Mouse (Mus musculus): ENCODE data around the gene Pik3c2a. TPM values are rescaled to one million over a fixed set of nuclear protein-coding genes. Genes with fewer than 3 reads are reported as not detected.
"Not testable (repeated sequence)": the region's sequence is repeated elsewhere in the genome, so short reads cannot be mapped to it uniquely, and the experiment has no call there.

The Pik3c2a gene
- total and polyA plus RNA-seq, 3 experiments: 2.6 to 3.9 TPM; not detected in 1

- Histone ChIP-seq H3K4me1 (ENCODE audit: control insufficient read depth in 1 of 2, insufficient read depth in 2 of 2, low read length in 2 of 2) (no peaks in the 10 kb centered on the region; a peak in 1 of 4 replicates), H3K36me3 (ENCODE audit: control insufficient read depth in 1 of 2, insufficient read depth in 2 of 2, low read length in 2 of 2) (no peaks in the 10 kb centered on the region), H3K27me3 (ENCODE audit: control insufficient read depth in 1 of 2, insufficient read depth in 2 of 2, low read length in 2 of 2) (no peaks in the 10 kb centered on the region; a peak in 1 of 4 replicates), H3K27ac (ENCODE audit: control insufficient read depth, low read depth, low read length) (no peak overlapping the region), H3K9ac (ENCODE audit: control insufficient read depth, low read depth, low read length, poor library complexity, severe bottlenecking) (no peak overlapping the region), H3K79me2 (ENCODE audit: control insufficient read depth, insufficient read depth, low read length, poor library complexity) (no peaks in the 10 kb centered on the region), H3K9me3 (replicated peaks; ENCODE audit: insufficient read depth, low read length) (no peaks in the 10 kb centered on the region), H3K4me3 (ENCODE audit: control insufficient read depth in 1 of 2, insufficient read depth in 1 of 2, low read depth in 2 of 2, low read length in 2 of 2) (no peak overlapping the region)
- peak; percentile 15 for DNase-seq (ENCODE audit: low read depth, low spot score)
- TF ChIP-seq EP300 (IDR thresholded peaks at IDR 0.05; ENCODE audit: low read depth in 1 of 2, low read length in 2 of 2): no peak
- no peak for TF ChIP-seq POLR2A (IDR thresholded peaks at IDR 0.05; ENCODE audit: control insufficient read depth in 1 of 2, insufficient read depth in 1 of 2, low read depth in 1 of 2, low read length in 2 of 2, poor library complexity in 1 of 2)
- TF ChIP-seq MAZ (IDR thresholded peaks at IDR 0.05; ENCODE audit: low read depth, low read length): no peak
- no peak for TF ChIP-seq USF1 (IDR thresholded peaks at IDR 0.05; ENCODE audit: low read depth, low read length)
- no peak for TF ChIP-seq RCOR1 (IDR thresholded peaks at IDR 0.05; ENCODE audit: low read depth, low read length)
- no peak for TF ChIP-seq TCF12 (IDR thresholded peaks at IDR 0.05; ENCODE audit: low read depth, low read length)
- no peak for TF ChIP-seq NRF1 (IDR thresholded peaks at IDR 0.05; ENCODE audit: insufficient read depth, low read depth, low read length, poor library complexity, severe bottlenecking)
- TF ChIP-seq RAD21 (IDR thresholded peaks at IDR 0.05; ENCODE audit: low read depth, low read length): no peak
- no peak for TF ChIP-seq GATA1 (IDR thresholded peaks at IDR 0.05; ENCODE audit: low read depth, low read length)
- no peak for TF ChIP-seq MEF2A (IDR thresholded peaks at IDR 0.05; ENCODE audit: extremely low read depth, insufficient replicate concordance, low read depth, low read length, poor library complexity, severe bottlenecking)
- no peak for TF ChIP-seq E2F4 (IDR thresholded peaks at IDR 0.05; ENCODE audit: borderline replicate concordance, low read depth, low read length)
- no peak for TF ChIP-seq JUND (IDR thresholded peaks at IDR 0.05; ENCODE audit: low read depth, low read length)
- no peak for TF ChIP-seq POLR2AphosphoS5 (IDR thresholded peaks at IDR 0.05; ENCODE audit: borderline replicate concordance, low read depth, low read length)
- no peak for TF ChIP-seq MYB (IDR thresholded peaks at IDR 0.05; ENCODE audit: low read depth, low read length)
- TF ChIP-seq POLR2AphosphoS2 (IDR thresholded peaks at IDR 0.05; ENCODE audit: low read length): no peak
- no peak for TF ChIP-seq NELFE (IDR thresholded peaks at IDR 0.05; ENCODE audit: low read depth, low read length)
- no peak for TF ChIP-seq GABPA (IDR thresholded peaks at IDR 0.05; ENCODE audit: low read depth, low read length)
- no peak for TF ChIP-seq USF2 (IDR thresholded peaks at IDR 0.05; ENCODE audit: borderline replicate concordance in 1 of 2, insufficient read depth in 1 of 2, low read depth in 1 of 2, low read length in 2 of 2)
- no peak for TF ChIP-seq ETS1 (IDR thresholded peaks at IDR 0.05; ENCODE audit: low read depth, low read length)
Measured at GRCm38 (mm10) chr7:116409438-116409837, 33.8 kb downstream of the Pik3c2a start.

DNA sequence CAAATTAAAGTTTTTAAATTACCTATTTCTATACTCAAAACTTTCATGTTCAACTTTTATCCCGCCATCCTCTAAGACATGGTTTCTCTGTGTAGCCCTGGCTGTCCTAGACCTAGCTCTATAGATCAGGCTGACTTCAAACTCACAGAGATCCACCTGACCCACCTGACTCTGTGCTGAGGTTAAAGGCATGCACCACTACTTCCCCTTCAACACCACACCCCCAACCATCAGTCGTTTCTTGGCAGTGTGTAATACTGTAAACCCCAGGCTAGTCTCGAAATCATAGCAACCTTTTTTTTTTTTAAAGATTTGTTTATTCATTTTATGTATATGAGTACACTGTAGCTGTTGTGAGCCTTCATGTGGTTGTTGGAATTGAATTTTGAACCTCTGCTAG lies 50.9 kb downstream of the Pik3c2a start:
- DNase-seq (ENCODE audit: low read depth, low spot score): peak; percentile 23
- Histone ChIP-seq H3K36me3 (ENCODE audit: control insufficient read depth in 1 of 2, insufficient read depth in 2 of 2, low read length in 2 of 2) (no peaks in the 10 kb centered on the region), H3K27ac (ENCODE audit: control insufficient read depth, low read depth, low read length) (no peak overlapping the region), H3K9me3 (replicated peaks; ENCODE audit: insufficient read depth, low read length) (no peaks in the 10 kb centered on the region), H3K4me1 (ENCODE audit: control insufficient read depth in 1 of 2, insufficient read depth in 2 of 2, low read length in 2 of 2) (no peaks in the 10 kb centered on the region), H3K9ac (ENCODE audit: control insufficient read depth, low read depth, low read length, poor library complexity, severe bottlenecking) (no peak overlapping the region), H3K27me3 (ENCODE audit: control insufficient read depth in 1 of 2, insufficient read depth in 2 of 2, low read length in 2 of 2) (no peaks in the 10 kb centered on the region), H3K4me3 (ENCODE audit: control insufficient read depth in 1 of 2, insufficient read depth in 1 of 2, low read depth in 2 of 2, low read length in 2 of 2) (no peak overlapping the region), H3K79me2 (ENCODE audit: control insufficient read depth, insufficient read depth, low read length, poor library complexity) (no peaks in the 10 kb centered on the region)
- TF ChIP-seq ZKSCAN1 (IDR thresholded peaks at IDR 0.05; ENCODE audit: low read depth, low read length): no peak
- TF ChIP-seq GABPA (IDR thresholded peaks at IDR 0.05; ENCODE audit: low read depth, low read length): no peak
- no peak for TF ChIP-seq E2F4 (IDR thresholded peaks at IDR 0.05; ENCODE audit: borderline replicate concordance, low read depth, low read length)
- TF ChIP-seq JUND (IDR thresholded peaks at IDR 0.05; ENCODE audit: low read depth, low read length): no peak
- no peak for TF ChIP-seq MYC (IDR thresholded peaks at IDR 0.05; ENCODE audit: low read depth, low read length)
- TF ChIP-seq TAL1 (IDR thresholded peaks at IDR 0.05; ENCODE audit: low read length): no peak
- TF ChIP-seq CHD1 (IDR thresholded peaks at IDR 0.05; ENCODE audit: low read depth, low read length): no peak
- TF ChIP-seq MAX (IDR thresholded peaks at IDR 0.05; ENCODE audit: low read length): no peak
- no peak for TF ChIP-seq MAFK (IDR thresholded peaks at IDR 0.05; ENCODE audit: borderline replicate concordance, low read depth, low read length)
- no peak for TF ChIP-seq RCOR1 (IDR thresholded peaks at IDR 0.05; ENCODE audit: low read depth, low read length)
- no peak for TF ChIP-seq MAZ (IDR thresholded peaks at IDR 0.05; ENCODE audit: low read depth, low read length)
- no peak for TF ChIP-seq BHLHE40 (IDR thresholded peaks at IDR 0.05; ENCODE audit: borderline replicate concordance, low read depth, low read length)
- no peak for TF ChIP-seq POLR2AphosphoS5 (IDR thresholded peaks at IDR 0.05; ENCODE audit: borderline replicate concordance, low read depth, low read length)

DNA sequence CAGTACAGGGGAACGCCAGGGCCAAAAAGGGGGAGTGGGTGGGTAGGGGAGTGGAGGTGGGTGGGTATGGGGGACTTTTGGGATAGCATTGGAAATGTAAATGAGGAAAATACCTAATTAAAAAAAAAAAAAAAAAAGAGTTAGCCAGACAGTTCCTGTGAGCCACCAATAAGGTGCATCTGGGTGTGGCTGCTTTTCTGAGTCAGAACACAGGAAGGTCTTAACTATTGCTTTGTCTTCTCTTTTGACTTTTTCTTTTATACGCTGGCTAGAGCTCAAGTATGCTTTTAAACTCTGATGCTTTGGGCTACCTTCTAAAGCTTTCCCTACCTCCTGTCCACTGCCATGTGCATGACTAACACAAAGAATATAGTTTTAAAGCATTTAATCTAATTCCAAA lies 55.9 kb downstream of the Pik3c2a start:
- H3K4me3 ChIP-seq (ENCODE audit: control insufficient read depth in 1 of 2, insufficient read depth in 1 of 2, low read depth in 2 of 2, low read length in 2 of 2); H3K27ac ChIP-seq (ENCODE audit: control insufficient read depth, low read depth, low read length); DNase-seq (ENCODE audit: low read depth, low spot score); H3K9me3 ChIP-seq (replicated peaks; ENCODE audit: insufficient read depth, low read length); H3K79me2 ChIP-seq (ENCODE audit: control insufficient read depth, insufficient read depth, low read length, poor library complexity); H3K9ac ChIP-seq (ENCODE audit: control insufficient read depth, low read depth, low read length, poor library complexity, severe bottlenecking); H3K36me3 ChIP-seq (ENCODE audit: control insufficient read depth in 1 of 2, insufficient read depth in 2 of 2, low read length in 2 of 2); H3K4me1 ChIP-seq (ENCODE audit: control insufficient read depth in 1 of 2, insufficient read depth in 2 of 2, low read length in 2 of 2); H3K27me3 ChIP-seq (ENCODE audit: control insufficient read depth in 1 of 2, insufficient read depth in 2 of 2, low read length in 2 of 2): not testable (repeated sequence)
